Mouse (Mus musculus): ENCODE measurements around the gene Spdye4a.
"Not testable (repeated sequence)": the region's sequence is repeated elsewhere in the genome, so short reads cannot be mapped to it uniquely, and the experiment has no call there.

The Spdye4a gene

GRCm38 (mm10) chr5:143222287-143222686, 4.4 kb downstream of the Spdye4a start:
- DNase-seq = no peak

DNA sequence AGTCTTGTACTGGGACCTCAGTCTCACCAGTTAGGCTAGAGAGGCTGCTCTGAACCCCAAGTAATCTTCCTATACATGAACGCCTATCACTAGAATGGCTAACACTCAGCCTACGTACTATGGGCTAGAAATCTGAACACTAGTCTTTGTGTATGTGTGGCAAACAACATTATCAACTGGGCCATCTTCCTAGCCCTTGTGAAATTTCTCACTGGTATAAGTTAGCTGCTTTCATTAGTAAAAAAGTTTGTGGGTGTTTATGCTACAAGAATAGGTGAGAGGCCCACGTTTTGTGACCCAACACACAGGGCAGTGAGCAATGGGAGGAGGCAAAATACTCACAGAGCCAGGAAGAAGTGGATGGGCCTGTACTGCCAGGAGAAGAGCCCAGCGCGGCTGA, 5.7 kb downstream of the Spdye4a start:
- no peak for DNase-seq

GRCm38 (mm10) chr5:143213832-143214231, 12.9 kb downstream of the Spdye4a start:
- DNase-seq = no peak

DNA sequence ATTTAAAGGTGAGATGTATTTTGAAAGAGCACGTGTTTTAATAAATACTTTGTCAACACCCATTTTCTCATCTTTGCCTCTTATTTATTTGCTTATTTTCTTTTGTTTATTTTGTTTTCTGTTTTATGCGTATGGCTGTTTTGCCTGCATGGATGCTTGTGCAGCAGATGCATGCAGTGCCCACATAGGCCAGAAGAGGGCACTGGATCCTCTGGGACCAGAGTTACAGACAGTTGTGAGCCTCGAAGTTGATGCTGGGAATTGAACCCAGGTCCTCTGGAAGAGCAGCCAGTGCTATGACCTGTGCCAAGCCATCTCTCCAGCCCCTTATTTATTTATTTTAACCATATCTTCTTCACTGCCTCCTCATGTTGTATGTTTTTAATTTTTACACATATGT, 21.7 kb downstream of the Spdye4a start:
- no peak for DNase-seq

DNA sequence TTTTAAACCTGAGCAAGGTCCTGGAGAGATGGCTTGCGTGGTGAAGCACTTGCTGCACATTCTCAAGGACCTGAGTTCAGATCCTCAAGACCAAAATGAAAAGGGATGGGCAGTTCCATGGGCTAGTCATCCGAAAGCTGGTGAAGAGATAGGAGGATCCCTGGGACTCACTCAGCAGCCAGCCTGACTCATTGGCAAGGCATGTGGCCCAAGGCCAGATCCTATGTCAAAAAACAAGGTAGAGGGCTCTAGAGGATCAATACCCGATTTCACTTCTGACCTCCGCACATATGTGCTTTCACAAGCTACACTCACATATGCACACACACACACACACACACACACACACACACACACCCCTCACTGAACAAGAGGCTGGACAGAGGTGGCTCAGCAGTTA, 30.2 kb downstream of the Spdye4a start:
- DNase-seq = no peak

DNA sequence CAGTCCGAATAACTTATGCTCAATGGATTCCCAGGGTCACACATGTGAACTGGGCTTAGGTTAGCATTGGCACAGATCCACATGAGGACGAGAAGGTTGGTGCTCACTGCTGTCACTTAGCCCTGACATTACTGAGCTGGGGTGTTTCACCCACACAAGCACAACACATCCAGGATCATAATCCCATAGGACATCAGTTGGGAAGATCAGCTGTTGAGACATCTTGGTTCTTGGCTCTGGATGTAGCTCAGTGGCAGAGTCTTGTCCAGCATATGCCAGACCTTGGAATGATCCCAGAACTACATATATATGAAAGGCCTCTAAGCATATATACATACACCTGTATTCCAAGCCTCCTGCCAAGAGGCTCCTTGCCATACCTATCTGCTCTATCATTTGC, 31.5 kb downstream of the Spdye4a start:
- DNase-seq = no peak

DNA sequence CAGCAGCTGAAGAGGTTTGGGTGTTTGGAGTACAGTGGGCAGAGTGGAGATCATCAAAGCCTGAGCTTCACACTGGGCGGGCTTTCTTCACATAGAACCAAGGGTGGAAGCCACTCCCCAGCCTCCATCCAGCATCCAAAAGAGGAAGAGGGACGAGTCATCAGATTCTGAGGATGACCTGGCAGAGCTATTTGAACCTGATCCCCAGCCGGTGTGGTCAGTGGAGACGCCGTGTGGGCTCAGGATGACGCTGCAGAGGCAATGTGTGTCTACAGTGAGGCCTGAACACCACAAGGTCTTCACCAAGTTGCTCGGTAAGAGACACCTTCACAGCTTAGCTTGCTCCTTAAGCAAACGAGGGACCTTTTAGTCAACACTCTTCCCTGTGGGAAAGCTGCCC, 31.9 kb downstream of the Spdye4a start:
- not testable (repeated sequence) for DNase-seq

DNA sequence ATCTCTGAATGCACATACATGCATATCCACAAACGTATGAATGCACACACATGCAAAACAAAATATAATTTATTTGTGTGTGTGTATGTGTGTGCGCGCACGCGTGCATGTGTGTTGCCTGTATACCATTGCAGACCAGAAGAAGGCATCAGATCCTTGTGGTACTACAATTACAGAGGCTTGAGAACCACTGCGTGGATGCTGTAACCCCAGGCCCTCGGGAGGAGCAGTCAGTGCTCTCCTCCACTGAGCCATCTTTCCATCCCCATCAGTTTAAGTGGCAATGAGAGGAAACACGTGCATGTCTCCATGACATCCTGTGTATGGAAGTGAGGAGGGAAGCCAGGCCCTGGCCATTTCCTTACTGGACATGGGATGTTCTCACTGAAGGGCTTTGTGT, 33.9 kb downstream of the Spdye4a start:
- DNase-seq = no peak

GRCm38 (mm10) chr5:143188014-143188413, 38.7 kb downstream of the Spdye4a start:
- DNase-seq = not testable (repeated sequence)

- peak; percentile 96 for DNase-seq
Observed at GRCm38 (mm10) chr5:143180255-143181076, 46.2 kb downstream of the Spdye4a start, which contains the start of the genes Rbak and Spdye4b. Rbak (minus strand) TSS chr5:143180775. Spdye4b (plus strand) TSS chr5:143181017.

GRCm38 (mm10) chr5:143179179-143179578, 47.5 kb downstream of the Spdye4a start:
- DNase-seq = peak; percentile 18

- peak; percentile 14 for DNase-seq
Observed at GRCm38 (mm10) chr5:143177541-143178200, 49.0 kb downstream of the Spdye4a start.

GRCm38 (mm10) chr5:143175970-143176369, 50.7 kb downstream of the Spdye4a start:
- no peak for DNase-seq
